Mouse (Mus musculus) neural tube, embryonic 14.5 days (tissue): ENCODE results near the gene Fcgr4. TPM values are rescaled to one million over a fixed set of nuclear protein-coding genes. Genes with fewer than 3 reads are reported as not detected.
A peak's percentile ranks its signal among the peaks of the same experiment; 100 is the strongest.

Experiments
- ATAC-seq: fragments of 200-750 bp; cut with Nextera tagmentation; 2 replicates; pipeline ENCODE4 v1.8.0; 2017; ENCODE audit warnings: low read depth, mild to moderate bottlenecking, moderate TSS enrichment, moderate library complexity
- H3K27ac ChIP-seq: fragments of 300-500 bp; sonication (generic); 2 replicates; pipeline ENCODE4 v1.5.1; 2014; ENCODE audit warnings: low read depth, mild to moderate bottlenecking, control low read depth, low read length, moderate library complexity, mixed read lengths
- H3K27me3 ChIP-seq: fragments of 300-500 bp; sonication (generic); 2 replicates; pipeline ENCODE4 v1.6.1; 2014; ENCODE audit warnings: low read length; ENCODE audit not compliant: control insufficient read depth, insufficient read depth
- H3K36me3 ChIP-seq: fragments of 300-500 bp; sonication (generic); 2 replicates; pipeline ENCODE4 v1.6.1; 2014; ENCODE audit warnings: low read length, mixed read lengths; ENCODE audit not compliant: control insufficient read depth, insufficient read depth
- H3K4me1 ChIP-seq: fragments of 300-500 bp; sonication (generic); 2 replicates; pipeline ENCODE4 v1.6.1; 2014; ENCODE audit warnings: low read length; ENCODE audit not compliant: control insufficient read depth, insufficient read depth
- H3K4me2 ChIP-seq: fragments of 300-500 bp; sonication (generic); 2 replicates; pipeline ENCODE4 v1.6.1; 2014; ENCODE audit warnings: mild to moderate bottlenecking, low read depth, low read length, control low read depth
- H3K4me3 ChIP-seq: fragments of 300-500 bp; sonication (generic); 2 replicates; pipeline ENCODE4 v1.5.1; 2014; ENCODE audit warnings: low read depth, low read length, control low read depth, mixed read lengths
- H3K9ac ChIP-seq: fragments of 300-500 bp; sonication (generic); replicated peaks from 2 replicates; pipeline ENCODE4 v1.6.1; 2014; ENCODE audit warnings: low read depth, mild to moderate bottlenecking, control low read depth, low read length, mixed read lengths
- H3K9me3 ChIP-seq: fragments of 300-500 bp; sonication (generic); 2 replicates; pipeline ENCODE4 v1.6.1; 2016; ENCODE audit warnings: low read length; ENCODE audit not compliant: control insufficient read depth
- WGBS: fragments of 180-500 bp; shearing (Covaris S2); extraction: QIAGEN DNeasy Blood & Tissue Kit; methylation state at CpG from one replicate; pipeline ENCODE4 v1.1.7; 2014; 5-methylcytosine and 5-hydroxymethylcytosine counted together
- polyA plus RNA-seq: library from polyadenylated mRNA; unstranded; fragments of >200 nt; fragmentation: Nextera tagmentation; extraction: Ambion mirVana; gene quantifications from 2 replicates; pipeline ENCODE4 v1.2.1, GENCODE M21; 2014

Fcgr4 gene
- polyA plus RNA-seq, 1 experiment from 2014 or later, result not detected

DNA sequence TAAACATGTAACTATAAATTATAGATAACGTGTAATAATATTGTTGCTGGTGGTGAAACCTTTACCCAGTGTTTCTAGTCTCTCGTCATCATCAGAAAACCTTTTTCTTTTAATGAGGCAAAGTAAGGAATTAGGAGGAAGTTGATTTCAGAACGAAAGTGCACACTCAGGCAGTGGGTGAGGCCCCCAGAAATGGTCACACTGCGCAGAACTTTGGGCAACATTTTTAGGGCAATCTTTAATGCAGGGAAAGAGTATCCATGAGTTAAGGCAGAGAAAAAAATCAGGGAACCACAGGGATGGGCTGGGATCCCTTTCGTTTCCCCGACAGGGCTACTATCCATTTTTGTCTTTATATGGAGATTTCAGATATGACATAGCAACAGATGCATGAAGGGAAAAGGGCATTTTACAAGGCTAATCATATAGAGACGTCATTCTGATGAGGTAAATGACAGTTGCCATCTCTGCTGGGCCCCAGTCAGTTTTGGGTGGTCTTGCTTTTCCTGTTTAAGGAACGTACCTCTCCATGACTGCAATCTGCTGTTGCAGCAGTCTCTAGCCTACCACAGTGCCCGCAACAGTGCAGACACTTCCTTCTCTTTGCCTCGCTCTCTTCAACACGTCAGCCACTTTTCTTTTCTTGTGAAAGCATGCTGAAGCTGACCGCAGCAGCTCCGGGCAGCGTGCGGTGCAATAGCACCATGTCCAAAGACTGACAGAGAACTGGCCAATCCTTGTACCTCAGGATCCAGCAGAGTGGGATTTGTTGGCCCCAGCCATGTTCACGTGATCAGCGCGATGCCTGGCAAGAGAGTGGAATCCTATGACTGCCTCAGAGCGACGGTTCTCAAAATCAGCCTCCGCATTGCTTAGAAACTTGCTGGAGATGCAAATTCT lies 20.7 kb upstream of the Fcgr4 start:
- Histone ChIP-seq H3K27me3 (no peaks in the 10 kb centered on the region), H3K4me3 (no peak overlapping the region), H3K9ac (no peak overlapping the region), H3K4me2 (0 out of 2 replicates have a peak overlapping the region, but pooled peaks have one; percentile 11), H3K36me3 (no peaks in the 10 kb centered on the region), H3K4me1 (no peaks in the 10 kb centered on the region), H3K27ac (no peak overlapping the region), H3K9me3 (no peaks in the 10 kb centered on the region)
- ATAC-seq, result no peak
- 64% methylated on average over 21 of the region's 21 CpGs for whole genome bisulfite sequencing

DNA sequence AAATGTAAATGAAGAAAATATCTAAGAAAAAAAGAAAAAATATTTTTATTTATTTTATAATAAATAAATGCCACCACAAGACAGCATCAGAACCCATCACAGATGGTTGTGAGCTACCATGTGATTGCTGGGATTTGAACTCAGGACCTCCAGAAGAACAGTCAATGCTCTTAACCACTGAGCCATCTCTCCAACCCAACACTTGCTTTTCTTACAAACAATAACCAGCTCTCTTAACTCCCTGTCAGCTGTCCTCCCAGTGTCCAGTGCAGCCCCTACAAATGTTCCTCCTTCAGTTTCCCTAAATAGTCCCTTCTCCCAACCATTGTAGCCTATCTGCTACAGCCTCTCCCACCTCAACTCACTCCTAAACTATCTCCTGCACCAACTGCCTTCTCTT lies 18.9 kb upstream of the Fcgr4 start:
- no peaks in the 10 kb centered on the region for H3K36me3 ChIP-seq
- no peak overlapping the region for H3K27ac ChIP-seq
- no peak overlapping the region for H3K4me2 ChIP-seq
- ATAC-seq, result no peak
- H3K4me1 ChIP-seq, result no peaks in the 10 kb centered on the region
- no peak overlapping the region for H3K4me3 ChIP-seq
- H3K27me3 ChIP-seq, result no peaks in the 10 kb centered on the region
- H3K9me3 ChIP-seq, result no peaks in the 10 kb centered on the region
- no peak overlapping the region for H3K9ac ChIP-seq

DNA sequence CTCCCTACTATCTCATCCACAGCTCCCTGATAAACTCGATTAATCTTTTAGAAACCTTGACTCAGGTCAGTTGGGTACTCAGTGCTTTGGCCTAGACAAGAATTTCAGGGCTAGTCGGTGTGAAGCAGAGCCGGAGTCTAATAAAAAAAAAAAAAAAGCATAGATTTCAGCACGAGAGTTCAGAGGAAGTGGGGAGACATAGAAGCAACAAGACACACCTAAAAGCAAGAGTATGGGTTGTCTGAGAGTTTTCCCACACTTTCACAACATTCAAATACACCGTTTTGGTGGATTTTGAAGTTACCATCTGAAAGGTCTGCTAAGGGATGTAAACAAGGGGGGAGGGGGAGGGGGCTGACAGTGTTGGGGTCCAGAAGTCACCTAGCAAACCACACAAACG lies 13.6 kb upstream of the Fcgr4 start:
- 67% methylated on average over 6 of the region's 6 CpGs for WGBS

DNA sequence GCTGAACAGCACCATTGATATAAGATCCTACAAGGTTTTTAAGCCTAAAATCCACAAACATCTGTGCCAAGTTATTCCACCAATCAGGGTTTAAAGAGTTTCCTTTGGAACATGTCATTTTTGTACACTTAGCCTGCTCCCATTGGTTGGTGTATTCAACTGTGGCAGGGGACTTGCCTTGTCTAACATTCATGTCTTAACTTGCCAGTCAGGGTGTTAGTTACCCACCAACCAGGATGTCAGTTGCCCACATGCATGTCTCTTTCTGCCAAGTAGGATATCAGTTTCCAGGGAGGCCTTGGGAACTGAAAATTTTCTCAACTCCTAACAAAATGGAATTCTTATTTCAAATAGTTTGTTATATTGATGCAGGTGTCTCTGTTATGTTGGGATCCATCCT lies 13.1 kb upstream of the Fcgr4 start:
- H3K4me3 ChIP-seq, result no peak overlapping the region
- H3K4me2 ChIP-seq, result no peak overlapping the region
- no peaks in the 10 kb centered on the region for H3K27me3 ChIP-seq
- no peaks in the 10 kb centered on the region for H3K9me3 ChIP-seq
- no peak overlapping the region for H3K27ac ChIP-seq
- no peak for ATAC-seq
- H3K4me1 ChIP-seq, result no peaks in the 10 kb centered on the region
- no peaks in the 10 kb centered on the region for H3K36me3 ChIP-seq
- no peak overlapping the region for H3K9ac ChIP-seq

More for the DNA sequence above, 13.6 kb upstream of the Fcgr4 start:
- Histone ChIP-seq H3K4me1 (no peaks in the 10 kb centered on the region), H3K4me2 (no peak overlapping the region), H3K4me3 (no peak overlapping the region), H3K9ac (no peak overlapping the region), H3K9me3 (no peaks in the 10 kb centered on the region), H3K27me3 (no peaks in the 10 kb centered on the region), H3K36me3 (no peaks in the 10 kb centered on the region), H3K27ac (no peak overlapping the region)
- no peak for ATAC-seq

DNA sequence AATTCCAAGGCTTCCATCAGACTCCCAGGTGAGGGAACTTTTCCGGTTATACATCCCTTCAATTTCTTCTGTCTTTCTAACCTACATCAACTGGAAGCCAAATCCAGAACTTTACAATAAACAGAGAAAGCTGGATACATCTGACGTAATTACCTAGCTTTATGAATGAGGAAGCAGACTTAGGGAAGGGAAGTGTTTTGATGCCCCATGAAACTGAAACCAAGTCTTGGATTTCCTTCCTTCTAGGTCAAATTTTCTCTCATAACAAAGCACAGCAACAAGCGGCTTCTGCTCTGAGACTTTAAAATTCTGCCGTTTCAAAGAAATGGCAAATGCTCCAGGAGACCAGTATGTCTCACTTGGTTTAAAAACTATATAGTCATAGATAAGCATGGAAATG lies 12.4 kb upstream of the Fcgr4 start:
- 91% methylated on average over 4 of the region's 4 CpGs for WGBS
- H3K27ac ChIP-seq, result no peak overlapping the region
- no peaks in the 10 kb centered on the region for H3K9me3 ChIP-seq
- H3K4me1 ChIP-seq, result no peaks in the 10 kb centered on the region
- no peaks in the 10 kb centered on the region for H3K27me3 ChIP-seq
- no peak overlapping the region for H3K9ac ChIP-seq
- H3K36me3 ChIP-seq, result no peaks in the 10 kb centered on the region
- ATAC-seq, result no peak
- H3K4me2 ChIP-seq, result no peak overlapping the region
- no peak overlapping the region for H3K4me3 ChIP-seq

DNA sequence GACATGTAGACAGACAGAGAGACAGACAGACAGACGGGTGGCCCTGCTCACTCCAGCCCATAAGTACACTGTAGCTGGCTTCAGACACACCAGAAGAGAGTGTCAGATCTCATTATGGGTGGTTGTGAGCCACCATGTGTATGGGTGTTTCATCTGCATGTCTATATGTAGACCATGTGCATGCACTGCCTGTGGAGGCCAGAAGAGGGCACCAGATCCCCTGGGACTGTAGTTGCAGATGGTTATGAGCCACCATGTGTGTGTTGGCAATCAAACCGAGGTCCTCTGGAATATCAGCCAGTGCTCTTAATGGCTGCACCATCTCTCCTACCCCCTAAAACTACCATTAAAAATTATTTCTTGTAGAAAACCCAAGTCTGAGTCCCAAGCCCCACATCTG lies 11.8 kb upstream of the Fcgr4 start:
- Histone ChIP-seq H3K9ac (no peak overlapping the region), H3K4me3 (no peak overlapping the region), H3K9me3 (no peaks in the 10 kb centered on the region), H3K4me1 (no peaks in the 10 kb centered on the region), H3K36me3 (no peaks in the 10 kb centered on the region), H3K4me2 (no peak overlapping the region), H3K27ac (no peak overlapping the region), H3K27me3 (no peaks in the 10 kb centered on the region)
- 90% methylated on average over 2 of the region's 2 CpGs for WGBS
- ATAC-seq, result no peak

DNA sequence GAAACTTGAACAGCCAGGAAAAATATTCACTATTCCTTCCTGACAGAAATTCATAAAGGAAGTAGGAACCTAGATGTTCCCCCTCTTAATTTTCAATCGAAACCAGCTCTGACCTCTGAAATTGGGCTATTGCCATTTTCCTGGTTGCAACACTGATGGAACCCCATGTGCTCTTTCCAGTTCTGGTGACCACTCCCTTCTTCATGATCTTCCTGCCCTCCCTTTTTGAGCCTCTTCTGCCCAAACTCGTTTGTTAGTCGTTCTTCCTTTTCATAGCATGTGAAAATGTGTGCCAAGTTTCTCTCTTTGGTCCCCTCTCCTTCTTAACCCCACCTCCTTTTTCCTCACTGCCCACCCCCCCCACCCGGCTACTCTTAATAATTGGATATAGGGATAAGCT lies 7.0 kb upstream of the Fcgr4 start:
- no peak for ATAC-seq
- no peak overlapping the region for H3K9ac ChIP-seq

DNA sequence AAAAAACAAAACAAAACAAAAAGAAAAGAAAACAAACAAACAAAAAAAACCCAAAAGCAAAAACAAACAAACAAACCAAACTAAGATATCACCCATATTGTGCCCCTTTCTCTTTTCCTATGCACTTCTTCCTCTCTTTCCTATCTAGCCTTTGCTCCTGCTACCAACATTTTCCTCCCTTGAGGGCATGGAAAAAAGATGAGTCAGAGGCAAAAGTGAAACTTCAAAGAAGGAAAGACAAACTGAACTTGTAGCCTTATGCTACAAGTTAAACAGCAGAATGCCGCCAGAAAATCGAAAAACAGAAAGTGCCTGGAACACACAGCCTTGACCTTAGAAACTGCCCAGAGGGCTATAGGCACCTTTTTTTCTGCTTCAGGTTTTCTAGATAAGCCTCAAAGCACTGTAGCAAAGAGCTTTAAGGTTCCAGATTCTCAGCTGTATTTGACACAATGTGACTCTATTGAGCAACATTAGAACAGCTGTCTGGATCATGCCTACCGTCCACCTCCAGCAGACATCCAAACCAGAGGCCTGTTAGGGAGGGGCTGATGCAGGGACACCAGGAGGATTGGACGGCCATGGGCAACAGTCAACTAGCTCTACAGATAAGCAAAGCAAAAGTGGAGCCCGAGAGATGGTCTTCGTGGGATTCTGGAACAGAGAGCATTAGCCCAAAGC lies 1.9 kb upstream of the Fcgr4 start:
- 91% methylated on average over 6 of the region's 6 CpGs for WGBS
- no peak overlapping the region for H3K9ac ChIP-seq
- H3K4me1 ChIP-seq, result no peaks in the 10 kb centered on the region
- H3K27me3 ChIP-seq, result no peaks in the 10 kb centered on the region
- no peak overlapping the region for H3K27ac ChIP-seq
- H3K36me3 ChIP-seq, result no peaks in the 10 kb centered on the region
- no peak overlapping the region for H3K4me3 ChIP-seq
- no peaks in the 10 kb centered on the region for H3K9me3 ChIP-seq
- ATAC-seq, result no peak
- H3K4me2 ChIP-seq, result no peak overlapping the region

More for the DNA sequence above, 7.0 kb upstream of the Fcgr4 start:
- Histone ChIP-seq H3K27ac (no peak overlapping the region), H3K4me3 (no peak overlapping the region), H3K36me3 (no peaks in the 10 kb centered on the region), H3K27me3 (no peaks in the 10 kb centered on the region), H3K4me1 (no peaks in the 10 kb centered on the region), H3K4me2 (no peak overlapping the region), H3K9me3 (no peaks in the 10 kb centered on the region)
- 83% methylated on average over 4 of the region's 4 CpGs for WGBS

DNA sequence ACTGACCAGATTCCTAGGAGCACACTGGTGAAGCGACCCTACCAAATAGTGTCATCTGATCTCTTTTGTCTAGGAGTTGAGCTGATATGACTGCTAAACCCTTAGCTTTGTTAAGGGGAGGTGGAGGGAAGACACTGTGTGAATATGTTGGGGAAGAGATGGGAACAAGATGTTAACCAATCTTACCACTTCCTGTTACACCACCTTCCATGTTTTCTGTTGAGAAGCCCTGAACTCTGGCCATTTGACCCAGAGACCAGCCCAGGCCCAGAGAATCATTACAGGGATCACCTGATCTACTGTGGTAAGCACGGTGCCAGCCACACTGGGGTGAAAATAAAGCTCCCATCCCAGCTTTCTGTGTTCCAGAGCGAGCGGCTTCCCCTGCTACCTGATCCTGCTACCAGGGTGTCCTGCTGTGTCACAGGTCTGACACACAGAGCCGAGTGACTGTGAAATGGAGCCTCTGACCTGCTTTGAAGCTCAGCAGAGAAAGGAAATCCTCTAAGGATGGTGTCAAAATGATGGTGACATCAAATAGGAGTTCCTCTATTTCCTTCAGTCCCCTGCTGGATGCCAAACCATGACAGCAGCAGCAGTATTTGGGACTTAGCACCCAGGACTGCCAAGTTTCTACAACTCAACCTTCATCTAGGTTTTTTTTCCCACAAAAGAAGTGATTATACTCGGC lies 1.1 kb upstream of the Fcgr4 start:
- H3K27me3 ChIP-seq, result no peaks in the 10 kb centered on the region
- no peak overlapping the region for H3K9ac ChIP-seq
- H3K4me1 ChIP-seq, result no peaks in the 10 kb centered on the region
- 61% methylated on average over 6 of the region's 6 CpGs for WGBS
- no peak overlapping the region for H3K4me2 ChIP-seq
- H3K9me3 ChIP-seq, result no peaks in the 10 kb centered on the region
- no peak overlapping the region for H3K27ac ChIP-seq
- no peaks in the 10 kb centered on the region for H3K36me3 ChIP-seq
- no peak overlapping the region for H3K4me3 ChIP-seq
- no peak for ATAC-seq
